Mouse (Mus musculus): ENCODE measurements at regions not wholly inside any gene's neighbourhood (a gene's known extent, or its start where the extent isn't known, plus 50 kb on each side); places are given as distances from the start of the nearest gene placed in this dataset.

GRCm38 (mm10) chr2:50742421-50742820 is 406.5 kb downstream of the Rnd3 start:
- H3K36me3 ChIP-seq: no peaks in the 10 kb centered on the region
- no peak for ATAC-seq
- no peaks in the 10 kb centered on the region for H3K9me3 ChIP-seq
- H3K4me3 ChIP-seq (replicated peaks): no peak overlapping the region
- H3K4me1 ChIP-seq (replicated peaks): no peaks in the 10 kb centered on the region
- no peaks in the 10 kb centered on the region for H3K27me3 ChIP-seq (replicated peaks)
- no peak overlapping the region for H3K9ac ChIP-seq
- no peak overlapping the region for H3K4me2 ChIP-seq (replicated peaks)
- no peak overlapping the region for H3K27ac ChIP-seq
- 64% methylated on average over 2 of the region's 2 CpGs for WGBS

DNA sequence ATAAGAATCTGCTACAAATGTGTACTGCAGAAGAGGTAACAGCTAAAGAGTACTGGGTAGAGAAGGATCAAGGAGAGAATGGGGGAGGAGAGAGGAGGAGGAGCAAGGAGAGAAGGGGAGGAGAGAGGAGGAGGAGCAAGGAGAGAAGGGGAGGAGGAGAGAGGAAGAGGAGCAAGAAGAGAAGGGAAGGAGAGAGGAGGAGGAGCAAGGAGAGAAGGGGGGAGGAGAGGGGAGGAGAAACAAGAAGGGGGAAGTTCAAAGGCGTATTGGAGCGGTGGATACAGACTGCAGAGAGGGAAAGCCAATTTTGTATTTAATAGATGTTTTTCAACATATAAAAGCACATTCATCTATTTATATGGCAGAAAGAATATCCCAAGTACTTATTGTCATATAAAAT is 407.6 kb downstream of the Rnd3 start:
- Histone ChIP-seq H3K27ac (no peak overlapping the region), H3K4me1 (replicated peaks) (no peaks in the 10 kb centered on the region), H3K9ac (no peak overlapping the region), H3K4me2 (replicated peaks) (no peak overlapping the region), H3K36me3 (no peaks in the 10 kb centered on the region), H3K4me3 (replicated peaks) (no peak overlapping the region), H3K27me3 (replicated peaks) (no peaks in the 10 kb centered on the region), H3K9me3 (no peaks in the 10 kb centered on the region)
- 75% methylated on average over 2 of the region's 2 CpGs for WGBS
- no peak for ATAC-seq

GRCm38 (mm10) chr2:50739599-50739979 is 409.3 kb downstream of the Rnd3 start:
- 87% methylated on average over 8 of the region's 8 CpGs for WGBS
- Histone ChIP-seq H3K27me3 (replicated peaks) (no peaks in the 10 kb centered on the region), H3K4me2 (replicated peaks) (no peak overlapping the region), H3K9ac (no peak overlapping the region), H3K4me1 (replicated peaks) (no peaks in the 10 kb centered on the region), H3K9me3 (no peaks in the 10 kb centered on the region), H3K36me3 (no peaks in the 10 kb centered on the region), H3K4me3 (replicated peaks) (no peak overlapping the region), H3K27ac (no peak overlapping the region)
- ATAC-seq: no peak

- 62% methylated on average over 8 of the region's 8 CpGs for WGBS
Observed at GRCm38 (mm10) chr2:50738936-50739598, 409.8 kb downstream of the Rnd3 start.

DNA sequence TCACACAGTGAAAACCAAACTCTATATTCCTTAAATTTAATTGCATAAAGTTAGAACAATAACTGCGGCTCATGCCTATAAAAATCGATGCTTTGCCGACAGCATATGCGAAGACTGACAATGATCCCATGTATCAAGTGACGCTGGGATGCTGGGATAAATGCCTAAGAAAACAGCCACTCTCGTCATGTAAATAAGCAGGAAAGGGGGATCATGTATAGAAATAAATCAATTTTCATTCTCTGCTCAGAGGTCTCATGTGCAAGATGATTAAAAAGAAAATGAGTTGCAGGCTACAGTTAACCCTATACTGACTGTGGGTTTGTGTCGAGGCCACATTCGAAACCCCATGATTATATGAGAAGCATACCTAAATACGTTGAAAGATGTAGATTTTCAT is 411.2 kb downstream of the Rnd3 start:
- 81% methylated on average over 9 of the region's 9 CpGs for WGBS
- Histone ChIP-seq H3K9ac (no peak overlapping the region), H3K4me2 (replicated peaks) (no peak overlapping the region), H3K27me3 (replicated peaks) (no peaks in the 10 kb centered on the region), H3K36me3 (no peaks in the 10 kb centered on the region), H3K4me3 (replicated peaks) (no peak overlapping the region), H3K27ac (no peak overlapping the region), H3K9me3 (no peaks in the 10 kb centered on the region), H3K4me1 (replicated peaks) (no peaks in the 10 kb centered on the region)
- ATAC-seq: no peak

More at GRCm38 (mm10) chr2:50738936-50739598, 409.8 kb downstream of the Rnd3 start:
- ATAC-seq: no peak
- no peaks in the 10 kb centered on the region for H3K4me1 ChIP-seq (replicated peaks)
- no peaks in the 10 kb centered on the region for H3K36me3 ChIP-seq
- H3K4me3 ChIP-seq (replicated peaks): no peak overlapping the region
- no peaks in the 10 kb centered on the region for H3K9me3 ChIP-seq
- H3K27me3 ChIP-seq (replicated peaks): no peaks in the 10 kb centered on the region
- no peak overlapping the region for H3K9ac ChIP-seq
- H3K27ac ChIP-seq: no peak overlapping the region
- no peak overlapping the region for H3K4me2 ChIP-seq (replicated peaks)

DNA sequence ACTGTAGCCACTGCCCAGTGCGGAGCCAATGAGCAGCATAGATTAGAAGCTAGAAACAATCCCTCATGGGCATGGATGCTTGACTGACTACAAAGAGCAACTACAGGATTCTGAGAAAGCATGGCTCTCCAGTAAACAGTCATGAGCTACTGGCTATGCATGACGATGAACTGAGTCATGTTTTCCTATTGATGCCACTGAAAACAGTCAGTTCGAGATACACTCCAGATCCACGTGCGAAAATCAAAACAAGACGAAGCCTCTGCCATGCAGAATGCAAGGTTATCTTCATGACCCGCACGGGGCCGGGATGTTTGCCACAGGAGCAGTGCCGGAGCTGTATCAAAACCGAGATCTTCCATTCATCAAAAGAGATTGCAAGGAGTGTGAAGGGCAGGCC is 413.9 kb downstream of the Rnd3 start:
- H3K9ac ChIP-seq: no peak overlapping the region
- no peaks in the 10 kb centered on the region for H3K27me3 ChIP-seq (replicated peaks)
- no peak for ATAC-seq
- no peak overlapping the region for H3K4me2 ChIP-seq (replicated peaks)
- WGBS: 72% methylated on average over 11 of the region's 11 CpGs
- H3K4me1 ChIP-seq (replicated peaks): no peaks in the 10 kb centered on the region
- no peak overlapping the region for H3K27ac ChIP-seq
- no peaks in the 10 kb centered on the region for H3K9me3 ChIP-seq
- no peaks in the 10 kb centered on the region for H3K36me3 ChIP-seq
- no peak overlapping the region for H3K4me3 ChIP-seq (replicated peaks)

- WGBS: 52% methylated on average over 3 of the region's 3 CpGs
- no peak overlapping the region for H3K9ac ChIP-seq
- no peaks in the 10 kb centered on the region for H3K36me3 ChIP-seq
- H3K27ac ChIP-seq: 0 out of 2 replicates have a peak overlapping the region, but pooled peaks have one; percentile 30
- H3K4me3 ChIP-seq (replicated peaks): no peak overlapping the region
- H3K9me3 ChIP-seq: no peaks in the 10 kb centered on the region
- no peak overlapping the region for H3K4me2 ChIP-seq (replicated peaks)
- ATAC-seq: no peak
- no peaks in the 10 kb centered on the region for H3K27me3 ChIP-seq (replicated peaks)
- 0 out of 2 replicates have a peak, but pooled peaks cover 3% of the 10 kb centered on the region for H3K4me1 ChIP-seq (replicated peaks)
Observed at GRCm38 (mm10) chr2:50706652-50707051, 410.1 kb upstream of the Mmadhc start.

- H3K4me3 ChIP-seq (replicated peaks): no peak overlapping the region
- H3K36me3 ChIP-seq: no peaks in the 10 kb centered on the region
- H3K27ac ChIP-seq: 0 out of 2 replicates have a peak overlapping the region, but pooled peaks have one; percentile 42
- WGBS: 29% methylated on average over 3 of the region's 3 CpGs
- no peaks in the 10 kb centered on the region for H3K27me3 ChIP-seq (replicated peaks)
- no peaks in the 10 kb centered on the region for H3K9me3 ChIP-seq
- 0 out of 2 replicates have a peak, but pooled peaks cover 3% of the 10 kb centered on the region for H3K4me1 ChIP-seq (replicated peaks)
- no peak overlapping the region for H3K4me2 ChIP-seq (replicated peaks)
- ATAC-seq: peak; percentile 53
- H3K9ac ChIP-seq: no peak overlapping the region
Observed at GRCm38 (mm10) chr2:50704297-50704696, 407.7 kb upstream of the Mmadhc start.

- 71% methylated on average over 15 of the region's 15 CpGs for WGBS
- 0 out of 2 replicates have a peak, but pooled peaks cover 3% of the 10 kb centered on the region for H3K4me1 ChIP-seq (replicated peaks)
Observed at GRCm38 (mm10) chr2:50702584-50703450, 406.2 kb upstream of the Mmadhc start.

DNA sequence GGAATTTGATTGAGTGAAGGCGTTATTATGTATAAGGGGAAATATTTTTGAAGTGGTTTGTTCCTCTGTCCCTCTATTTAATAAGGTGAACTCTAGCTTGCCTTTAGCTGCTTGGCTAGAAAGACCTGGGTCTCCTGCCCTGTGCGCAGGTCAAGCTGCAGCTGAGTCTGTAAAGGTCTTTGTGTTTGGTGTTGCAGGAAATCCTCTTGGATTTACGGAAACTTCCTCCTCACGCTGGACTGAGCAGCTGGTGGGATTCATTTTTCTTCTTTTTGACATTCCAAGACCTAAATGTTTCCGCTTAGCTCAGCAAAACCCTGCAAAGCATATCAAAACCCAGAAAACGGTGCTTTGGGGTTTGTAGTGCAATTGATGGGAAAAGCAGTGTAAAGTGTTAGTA is 402.2 kb upstream of the Mmadhc start:
- H3K4me3 ChIP-seq (replicated peaks): no peak overlapping the region
- ATAC-seq: no peak
- no peak overlapping the region for H3K9ac ChIP-seq
- H3K36me3 ChIP-seq: no peaks in the 10 kb centered on the region
- H3K4me1 ChIP-seq (replicated peaks): 0 out of 2 replicates have a peak, but pooled peaks cover 3% of the 10 kb centered on the region
- no peak overlapping the region for H3K27ac ChIP-seq
- 44% methylated on average over 6 of the region's 6 CpGs for WGBS
- no peaks in the 10 kb centered on the region for H3K27me3 ChIP-seq (replicated peaks)
- no peak overlapping the region for H3K4me2 ChIP-seq (replicated peaks)
- no peaks in the 10 kb centered on the region for H3K9me3 ChIP-seq

More at GRCm38 (mm10) chr2:50702584-50703450, 406.2 kb upstream of the Mmadhc start:
- ATAC-seq: no peak
- Histone ChIP-seq H3K27ac (no peak overlapping the region), H3K4me2 (replicated peaks) (no peak overlapping the region), H3K9ac (no peak overlapping the region), H3K9me3 (no peaks in the 10 kb centered on the region), H3K36me3 (no peaks in the 10 kb centered on the region), H3K4me3 (replicated peaks) (no peak overlapping the region), H3K27me3 (replicated peaks) (no peaks in the 10 kb centered on the region)

DNA sequence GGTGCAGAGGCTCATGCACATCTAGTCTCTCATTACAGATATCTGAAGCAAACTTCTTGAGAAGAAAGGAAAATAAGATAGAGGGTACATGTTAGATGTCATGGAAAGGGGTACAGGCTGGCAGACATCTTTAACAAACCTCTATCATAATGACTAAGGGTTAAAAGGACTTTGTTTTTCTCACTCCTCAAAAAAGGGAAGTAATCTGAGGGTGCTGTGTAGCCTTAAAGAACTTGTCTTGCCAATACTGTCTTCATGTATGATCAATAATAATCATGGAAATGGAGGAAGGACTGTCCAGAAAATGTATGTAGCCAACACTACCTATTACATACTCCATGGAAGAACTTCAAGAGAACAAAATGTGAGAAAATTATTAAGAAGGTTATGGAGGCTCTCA is 400.0 kb upstream of the Mmadhc start:
- Histone ChIP-seq H3K4me2 (replicated peaks) (no peak overlapping the region), H3K36me3 (no peaks in the 10 kb centered on the region), H3K27me3 (replicated peaks) (no peaks in the 10 kb centered on the region), H3K9me3 (no peaks in the 10 kb centered on the region), H3K9ac (no peak overlapping the region), H3K27ac (no peak overlapping the region), H3K4me3 (replicated peaks) (no peak overlapping the region), H3K4me1 (replicated peaks) (no peaks in the 10 kb centered on the region)
- no peak for ATAC-seq

- Histone ChIP-seq H3K27ac (no peak overlapping the region), H3K4me2 (replicated peaks) (no peak overlapping the region), H3K9ac (no peak overlapping the region), H3K27me3 (replicated peaks) (no peaks in the 10 kb centered on the region), H3K4me1 (replicated peaks) (no peaks in the 10 kb centered on the region), H3K36me3 (no peaks in the 10 kb centered on the region), H3K9me3 (no peaks in the 10 kb centered on the region), H3K4me3 (replicated peaks) (no peak overlapping the region)
- no peak for ATAC-seq
- 66% methylated on average over 2 of the region's 2 CpGs for WGBS
Observed at GRCm38 (mm10) chr2:50694849-50695248, 398.2 kb upstream of the Mmadhc start.
